Mouse (Mus musculus) splenic B cell, adult 2 months (primary cell): ENCODE results near the gene Kirrel2.
A peak's percentile ranks its signal among the peaks of the same experiment; 100 is the strongest.
"Not testable (repeated sequence)": the region's sequence is repeated elsewhere in the genome, so short reads cannot be mapped to it uniquely, and the experiment has no call there.

ENCODE experiments used
- DNase-seq: peaks from one replicate; pipeline ENCODE4 v3.0.0-alpha.2; 2011; ENCODE audit warnings: low read depth, low spot score
- H3K27me3 ChIP-seq: 2 replicates; pipeline ENCODE4 v1.6.1; 2012; ENCODE audit warnings: mild to moderate bottlenecking, low read length, moderate library complexity, mixed read lengths; ENCODE audit not compliant: control insufficient read depth, poor library complexity, insufficient read depth, severe bottlenecking
- H3K36me3 ChIP-seq: 2 replicates; pipeline ENCODE4 v1.6.1; 2012; ENCODE audit warnings: mild to moderate bottlenecking, low read length, moderate library complexity, mixed read lengths; ENCODE audit not compliant: control insufficient read depth, poor library complexity, insufficient read depth, severe bottlenecking

Kirrel2 gene

DNA sequence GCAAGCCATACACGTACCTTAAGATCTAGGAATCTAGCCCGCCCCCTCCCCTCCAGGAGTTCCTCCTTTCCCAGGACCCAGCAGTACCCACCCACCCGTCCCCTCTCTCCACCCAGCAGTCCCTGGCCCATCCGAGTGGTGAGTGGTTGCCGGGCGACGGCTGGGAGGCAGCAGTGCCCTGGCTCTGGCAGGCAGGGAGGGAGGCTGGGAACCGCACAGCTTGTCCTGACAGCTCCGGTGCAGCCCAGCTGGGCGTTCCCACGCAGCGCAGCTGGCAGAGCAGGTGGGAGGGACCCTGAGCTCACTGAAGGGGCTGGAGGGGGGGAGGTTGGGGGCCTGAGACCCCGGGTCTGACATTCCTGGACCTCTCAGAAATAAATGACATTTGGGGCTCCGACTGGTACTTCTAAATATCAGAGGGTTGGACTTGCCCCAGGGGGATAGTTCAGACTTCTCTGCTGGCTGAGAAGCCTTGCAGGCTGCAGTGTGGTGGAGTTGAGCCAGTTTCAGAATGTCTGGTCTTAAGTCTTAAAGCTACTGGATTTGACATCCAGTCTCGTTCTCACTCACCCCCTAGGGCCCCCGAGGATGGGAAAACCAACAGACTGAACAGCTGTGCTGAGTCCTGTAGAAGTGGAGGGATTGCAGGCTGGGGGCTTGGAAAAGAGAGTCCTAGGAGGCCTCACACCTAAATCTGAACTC is at the start of gene Kirrel2, which contains the start of gene Nphs1:
Gene Kirrel2 (minus strand): TSS at position 62 of the 702 bp plus-strand sequence.
Gene Nphs1 (plus strand): TSS at position 687 of the 702 bp plus-strand sequence.
- no peak for DNase-seq
- Histone ChIP-seq H3K27me3 (no peaks in the 10 kb centered on the region), H3K36me3 (no peaks in the 10 kb centered on the region)

GRCm38 (mm10) chr7:30501159-30501558 is 43.7 kb upstream of the Kirrel2 start:
- DNase-seq, H3K27me3 ChIP-seq, H3K36me3 ChIP-seq: not testable (repeated sequence)

DNA sequence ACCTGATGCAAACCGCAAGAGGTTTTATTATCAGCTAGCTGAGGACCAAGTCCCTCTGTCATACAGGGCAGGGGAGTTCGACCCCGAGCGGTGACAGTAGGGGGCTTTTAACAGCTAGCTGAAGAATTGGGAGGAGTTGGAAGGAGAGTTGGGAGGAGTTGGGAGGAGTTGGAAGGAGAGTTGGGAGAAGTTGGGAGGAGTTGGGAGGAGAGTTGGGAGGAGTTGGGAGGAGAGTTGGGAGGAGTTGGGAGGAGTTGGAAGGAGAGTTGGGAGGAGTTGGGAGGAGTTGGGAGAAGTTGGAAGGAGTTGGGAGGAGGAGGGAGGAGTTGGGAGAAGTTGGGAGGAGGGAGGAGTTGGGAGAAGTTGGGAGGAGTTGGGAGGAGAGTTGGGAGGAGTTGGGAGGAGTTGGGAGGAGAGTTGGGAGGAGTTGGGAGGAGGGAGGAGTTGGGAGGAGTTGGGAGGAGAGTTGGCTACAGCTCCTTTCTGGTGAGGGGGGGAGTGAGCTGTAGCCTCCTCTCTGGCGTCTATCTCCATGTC is 38.1 kb upstream of the Kirrel2 start:
- H3K36me3 ChIP-seq, H3K27me3 ChIP-seq, DNase-seq: not testable (repeated sequence)

DNA sequence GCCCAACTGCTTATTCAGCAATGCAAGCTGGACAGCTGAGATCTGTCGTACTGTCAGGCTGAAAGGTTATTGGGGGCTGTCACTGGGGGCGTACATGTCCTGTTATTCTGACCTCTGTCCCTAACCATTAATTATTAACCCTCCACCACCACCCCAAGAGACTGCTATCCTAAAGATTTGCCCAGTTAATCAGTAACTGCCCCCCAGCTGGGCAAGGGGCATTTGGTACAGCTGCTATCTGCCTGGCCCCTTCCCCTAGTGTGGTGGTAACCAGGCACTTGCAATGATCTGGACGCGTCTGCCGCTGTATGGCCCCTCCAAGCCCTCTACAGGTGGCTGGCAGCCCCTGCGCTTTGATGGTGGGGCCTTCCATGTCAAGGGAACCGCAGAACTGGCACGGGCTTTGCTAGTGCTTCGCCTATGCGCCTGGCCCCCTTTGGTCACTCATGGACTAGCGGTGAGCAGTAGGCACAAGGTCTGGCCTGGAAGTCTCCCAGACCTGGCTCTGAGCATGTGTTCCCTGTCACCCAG is 36.0 kb upstream of the Kirrel2 start, which contains the start of gene Prodh2:
Gene Prodh2 (plus strand): TSS at position 222 of the 531 bp plus-strand sequence.
- no peaks in the 10 kb centered on the region for H3K27me3 ChIP-seq
- no peaks in the 10 kb centered on the region for H3K36me3 ChIP-seq
- no peak for DNase-seq

- Histone ChIP-seq H3K27me3 (no peaks in the 10 kb centered on the region), H3K36me3 (no peaks in the 10 kb centered on the region)
- DNase-seq = peak; percentile 85
Observed at GRCm38 (mm10) chr7:30492765-30493164, 35.3 kb upstream of the Kirrel2 start.

- DNase-seq = no peak
- no peaks in the 10 kb centered on the region for H3K36me3 ChIP-seq
Observed at GRCm38 (mm10) chr7:30490957-30491307, 33.4 kb upstream of the Kirrel2 start.

DNA sequence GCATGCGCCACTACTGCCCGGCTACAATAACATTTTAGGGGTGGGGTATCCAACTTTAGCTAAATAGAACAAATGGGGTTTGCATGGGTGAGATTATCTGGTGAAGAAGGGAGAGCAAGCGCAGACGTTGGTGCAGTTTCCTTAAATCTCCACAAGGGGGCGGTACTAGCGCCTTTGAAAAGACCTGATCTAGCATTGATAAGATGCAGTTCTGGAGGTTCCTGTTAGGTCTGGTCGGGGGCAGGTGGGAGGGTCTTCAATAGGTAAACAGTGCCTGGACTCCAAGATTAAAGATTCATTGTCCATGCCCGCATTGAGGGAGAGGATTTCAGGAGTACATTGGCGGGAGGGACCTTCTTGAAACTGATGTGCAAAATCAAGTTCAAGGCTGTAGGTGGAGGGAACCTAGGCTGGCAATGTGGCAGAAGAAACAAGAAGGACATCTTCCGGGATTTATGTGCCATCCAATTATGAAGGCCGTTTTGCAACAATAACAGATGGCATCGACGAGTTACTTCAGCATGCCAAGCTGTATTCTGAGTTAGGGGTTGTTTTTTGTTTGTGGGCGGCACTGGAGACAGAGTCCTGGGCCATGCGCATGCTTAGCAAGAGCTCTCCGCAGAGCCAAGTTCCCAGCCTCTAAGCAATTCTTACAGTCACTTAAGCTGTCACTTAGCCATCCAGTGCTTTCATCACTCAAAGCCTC is 32.9 kb upstream of the Kirrel2 start:
- Histone ChIP-seq H3K36me3 (no peaks in the 10 kb centered on the region), H3K27me3 (no peaks in the 10 kb centered on the region)
- DNase-seq = peak; percentile 72

More at GRCm38 (mm10) chr7:30490957-30491307, 33.4 kb upstream of the Kirrel2 start:
- no peaks in the 10 kb centered on the region for H3K27me3 ChIP-seq

DNA sequence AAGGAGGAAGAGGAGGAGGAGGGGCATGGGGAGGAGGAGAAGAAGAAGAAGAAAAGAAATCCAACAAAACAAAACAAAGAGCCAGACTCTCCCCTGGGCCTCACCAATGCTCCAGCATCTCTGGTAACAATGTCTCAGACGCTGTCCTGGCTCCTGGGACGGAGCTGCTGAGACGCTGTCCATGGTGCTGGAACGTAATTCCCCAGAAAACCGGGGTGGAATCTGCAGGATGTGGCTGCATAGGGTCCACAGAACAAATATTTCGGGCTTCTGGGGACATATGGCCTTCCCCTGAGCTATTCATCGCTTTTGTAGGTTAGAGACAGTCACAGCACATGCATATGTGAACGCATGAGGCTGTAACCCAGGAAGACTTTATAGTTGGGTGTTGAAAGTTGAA is 26.8 kb upstream of the Kirrel2 start:
- Histone ChIP-seq H3K36me3 (no peaks in the 10 kb centered on the region), H3K27me3 (no peaks in the 10 kb centered on the region)
- DNase-seq = peak; percentile 19

DNA sequence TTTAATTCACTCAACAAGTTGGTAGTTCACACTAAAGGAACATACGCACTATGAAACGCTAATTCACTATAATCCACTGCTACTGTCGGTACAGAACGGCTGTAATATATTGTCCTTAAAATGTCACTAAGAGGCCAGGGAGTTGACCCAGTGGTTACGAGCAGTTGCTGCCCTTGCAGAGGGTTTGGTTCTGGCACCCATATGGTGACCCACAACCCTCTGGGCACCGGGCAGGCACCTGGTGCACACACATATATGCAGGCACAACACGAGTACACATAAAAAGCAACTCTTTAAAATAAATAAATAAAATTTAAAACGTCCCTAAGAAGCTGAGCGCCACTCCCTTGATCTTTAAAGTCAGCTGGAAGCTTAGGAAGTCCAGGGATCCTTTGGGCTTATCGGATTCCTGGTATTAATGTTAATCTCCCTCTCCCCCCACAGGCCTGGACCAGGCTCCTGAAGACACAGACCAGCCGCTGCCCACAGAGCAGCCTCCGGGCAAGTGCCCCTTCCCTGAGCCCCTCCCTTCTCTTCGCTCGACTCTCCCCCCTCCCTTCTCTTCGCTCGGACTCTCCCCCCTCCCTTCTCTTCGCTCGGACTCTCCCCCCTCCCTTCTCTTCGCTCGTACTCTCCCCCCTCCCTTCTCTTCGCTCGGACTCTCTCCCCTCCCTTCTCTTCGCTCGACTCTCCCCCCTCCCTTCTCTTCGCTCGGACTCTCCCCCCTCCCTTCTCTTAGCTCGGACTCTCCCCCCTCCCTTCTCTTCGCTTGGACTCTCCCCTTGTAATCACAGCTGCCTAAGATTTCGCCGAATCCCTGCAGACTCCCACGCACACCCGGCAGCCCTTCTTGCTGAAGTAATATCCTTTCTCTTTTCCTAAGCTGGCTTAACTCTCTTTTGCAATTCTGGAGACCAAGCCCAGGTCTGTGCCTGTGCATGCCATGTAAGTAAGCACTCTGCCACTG is 20.2 kb upstream of the Kirrel2 start:
- Histone ChIP-seq H3K36me3 (no peaks in the 10 kb centered on the region), H3K27me3 (peaks cover 2% of the 10 kb centered on the region; the same call in 1 of the 2 replicates)
- DNase-seq = no peak

DNA sequence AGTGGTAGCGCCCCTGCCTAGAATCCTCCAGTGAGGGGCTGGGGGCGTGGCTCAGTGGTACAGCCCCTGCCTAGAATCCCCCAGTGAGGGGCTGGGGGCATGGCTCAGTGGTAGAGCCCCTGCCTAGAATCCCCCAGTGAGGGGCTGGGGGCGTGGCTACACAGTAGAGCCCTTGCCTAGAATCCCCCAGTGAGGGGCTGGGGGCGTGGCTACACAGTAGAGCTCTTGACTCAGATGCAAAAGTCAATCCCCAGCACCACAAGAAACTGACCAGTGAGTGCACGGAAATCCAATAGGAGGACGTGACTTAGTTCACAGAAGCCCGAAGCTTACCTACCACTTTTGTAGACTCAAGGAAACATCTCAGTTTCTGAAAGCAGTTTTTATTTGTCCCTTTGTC is 18.6 kb upstream of the Kirrel2 start:
- H3K27me3 ChIP-seq, H3K36me3 ChIP-seq, DNase-seq: not testable (repeated sequence)

DNA sequence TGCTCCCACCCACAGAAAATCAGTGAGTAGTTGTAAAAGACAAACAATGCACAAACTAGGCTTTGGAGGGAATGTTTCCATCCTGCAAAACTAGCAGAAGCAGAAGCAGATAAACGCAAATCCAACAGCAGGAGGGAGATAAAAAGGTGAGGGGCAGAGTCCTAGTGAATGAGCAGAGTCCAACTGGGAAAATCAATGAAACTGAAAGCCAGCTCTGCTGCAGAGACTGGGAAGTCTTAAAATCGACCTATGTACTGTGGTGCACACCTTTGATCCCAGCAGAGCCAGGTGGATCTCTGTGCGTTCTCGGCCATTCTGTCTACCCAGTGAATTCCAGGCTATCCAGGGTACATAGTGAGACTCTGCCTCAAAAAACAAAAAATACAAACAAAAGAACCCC is 17.5 kb upstream of the Kirrel2 start:
- Histone ChIP-seq H3K36me3 (no peaks in the 10 kb centered on the region), H3K27me3 (peaks cover 2% of the 10 kb centered on the region; the same call in 1 of the 2 replicates)
- DNase-seq = no peak

- no peaks in the 10 kb centered on the region for H3K27me3 ChIP-seq
- peak; percentile 63 for DNase-seq
- H3K36me3 ChIP-seq = no peaks in the 10 kb centered on the region
Observed at GRCm38 (mm10) chr7:30472411-30472810, 14.9 kb upstream of the Kirrel2 start.

DNA sequence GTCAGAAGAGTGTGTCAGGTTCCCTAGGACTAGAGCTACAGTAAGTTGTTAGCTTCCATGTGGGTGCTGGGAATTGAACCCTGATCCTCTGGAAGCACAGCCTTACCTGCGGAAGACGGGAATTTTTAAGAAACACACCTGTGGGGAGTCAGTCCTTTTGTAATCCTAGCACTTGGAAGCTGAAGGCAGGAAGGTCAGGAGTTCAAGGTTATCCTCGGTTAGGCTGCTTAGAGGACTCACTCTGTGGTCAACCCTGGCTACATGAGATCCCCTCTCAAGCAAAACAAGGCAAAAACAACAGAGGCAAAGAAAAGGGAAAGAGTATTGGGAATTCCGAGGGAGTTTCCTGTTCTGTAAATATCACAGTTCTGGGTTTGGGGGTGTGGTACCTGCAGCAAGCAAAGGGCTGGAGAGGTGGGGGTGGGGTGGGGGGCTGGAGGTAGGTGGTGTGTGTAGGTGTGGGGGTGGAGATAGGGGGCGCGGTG is 7.4 kb upstream of the Kirrel2 start:
- Histone ChIP-seq H3K36me3 (no peaks in the 10 kb centered on the region), H3K27me3 (no peaks in the 10 kb centered on the region; the same call in none of the 2 replicates)
- no peak for DNase-seq

DNA sequence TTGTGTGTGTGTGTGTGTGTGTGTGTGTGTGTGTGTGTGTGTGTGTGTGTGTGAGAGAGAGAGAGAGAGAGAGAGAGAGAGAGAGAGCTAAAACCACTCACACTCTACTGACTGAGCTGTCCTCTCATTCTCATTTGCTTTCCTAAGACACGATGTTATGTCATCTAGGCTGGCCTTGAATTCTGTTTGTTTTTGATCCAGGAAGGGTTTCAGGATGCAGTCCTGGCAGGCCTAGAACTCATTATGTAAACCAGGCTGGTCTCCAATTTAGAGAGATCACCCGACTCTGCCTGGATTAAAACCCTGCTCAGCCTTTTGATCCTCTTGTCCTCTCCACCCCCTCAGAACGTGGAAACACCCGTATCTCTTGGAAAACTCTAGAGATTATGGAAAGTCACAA is 6.5 kb upstream of the Kirrel2 start:
- no peaks in the 10 kb centered on the region for H3K36me3 ChIP-seq
- no peaks in the 10 kb centered on the region; the same call in none of the 2 replicates for H3K27me3 ChIP-seq
- DNase-seq = no peak
